Mouse (Mus musculus) ES-E14 (cell line): ENCODE measurements around the gene Shox2. TPM values are rescaled to one million over a fixed set of nuclear protein-coding genes. Genes with fewer than 3 reads are reported as not detected.

Source experiments
- DNase-seq: peaks from one replicate; pipeline ENCODE4 v3.0.0-alpha.2; 2013; ENCODE audit warnings: low read depth, low spot score
- H3K27ac ChIP-seq: 2 replicates; pipeline ENCODE4 v1.5.1; 2012; ENCODE audit warnings: low read depth, mild to moderate bottlenecking, low read length, moderate library complexity, mixed read lengths; ENCODE audit not compliant: poor library complexity, insufficient read depth, severe bottlenecking
- H3K36me3 ChIP-seq: 2 replicates; pipeline ENCODE4 v1.6.1; 2012; ENCODE audit warnings: mild to moderate bottlenecking, low read length, moderate library complexity, mixed read lengths; ENCODE audit not compliant: control insufficient read depth, poor library complexity, insufficient read depth, severe bottlenecking
- H3K4me1 ChIP-seq, 2 experiments: fragments of 150-350 bp in 1 of 2; sonication (generic) in 1 of 2; 2 replicates each; pipeline ENCODE4 v1.6.1; 2012; ENCODE audit warnings: low read length in 2 of 2, mild to moderate bottlenecking in 1 of 2, mixed read lengths in 1 of 2; ENCODE audit not compliant: control insufficient read depth in 2 of 2, insufficient read depth in 2 of 2, poor library complexity in 1 of 2
- H3K4me3 ChIP-seq, 2 experiments: fragments of 150-350 bp in 1 of 2; sonication (generic) in 1 of 2; 2 replicates each; pipeline ENCODE4 v1.5.1; 2012; ENCODE audit warnings: low read length in 2 of 2, low read depth in 1 of 2, mild to moderate bottlenecking in 1 of 2, mixed read lengths in 1 of 2; ENCODE audit not compliant: insufficient read depth in 1 of 2, poor library complexity in 1 of 2, severe bottlenecking in 1 of 2
- H3K9ac ChIP-seq: 2 replicates; pipeline ENCODE4 v1.6.1; 2012; ENCODE audit warnings: low read depth, mild to moderate bottlenecking, low read length, mixed read lengths; ENCODE audit not compliant: poor library complexity, insufficient read depth, severe bottlenecking
- H3K9me3 ChIP-seq: fragments of 150-350 bp; sonication (generic); 2 replicates; pipeline ENCODE4 v1.6.1; 2012; ENCODE audit warnings: low read depth, mild to moderate bottlenecking, low read length; ENCODE audit not compliant: control insufficient read depth, insufficient read depth
- CHD2 ChIP-seq: IDR thresholded peaks from 2 replicates; pipeline ENCODE4 v1.6.1; 2014; ENCODE audit warnings: mild to moderate bottlenecking, low read depth, low read length, inconsistent platforms
- HCFC1 ChIP-seq: IDR thresholded peaks from 2 replicates; pipeline ENCODE4 v1.6.1; 2012; ENCODE audit warnings: low read length, inconsistent platforms, borderline replicate concordance; ENCODE audit not compliant: insufficient read depth
- MAFK ChIP-seq: IDR thresholded peaks from 2 replicates; pipeline ENCODE4 v1.6.1; 2014; ENCODE audit warnings: mild to moderate bottlenecking, low read depth, low read length, inconsistent platforms; ENCODE audit not compliant: insufficient read depth
- ZC3H11A ChIP-seq: IDR thresholded peaks from 2 replicates; pipeline ENCODE4 v1.6.1; 2012; ENCODE audit warnings: low read depth, mild to moderate bottlenecking, inconsistent platforms, low read length, borderline replicate concordance
- ZNF384 ChIP-seq: IDR thresholded peaks from 2 replicates; pipeline ENCODE4 v1.6.1; 2012; ENCODE audit warnings: low read depth, low read length, inconsistent platforms
- in situ Hi-C, 2 experiments: fragments of 600-800 bp; cut with MboI; formaldehyde crosslinking; loops; one replicate each; pipeline ENCODE4 v1.15.1; 2025; ENCODE audit warnings: low sequenced_read_pairs in 2 of 2, inconsistent platforms in 1 of 2; ENCODE audit not compliant: unreplicated experiment in 2 of 2
- total RNA-seq: library from RNA; depleted of rRNA; stranded (reverse); fragments of 300-350 nt; gene quantifications from 2 replicates; pipeline ENCODE4 v1.2.3, GENCODE M21; 2012; rRNA removed

Shox2 gene
- total RNA-seq = 0.37 and 0.45 TPM in 2 replicates

GRCm38 (mm10) chr3:66981706-66982105, at the start of gene Shox2:
Gene Shox2 (minus strand): TSS chr3:66981771.
- peaks cover 0 to 5% of the 10 kb centered on the region in 2 experiments; a peak in 1 of 4 replicates for H3K4me1 ChIP-seq
- H3K4me3 ChIP-seq = peak within 1 kb of the TSS; percentile 49 to 63
- no peak for DNase-seq
- H3K9me3 ChIP-seq = no peaks in the 10 kb centered on the region
- in situ Hi-C loops = no loop called here
- no peak within 1 kb of the TSS for H3K9ac ChIP-seq
- H3K36me3 ChIP-seq = no peaks in the 10 kb centered on the region
- H3K27ac ChIP-seq = no peak within 1 kb of the TSS
- no peak for TF ChIP-seq CHD2
- no peak for TF ChIP-seq ZNF384
- TF ChIP-seq HCFC1 = no peak
- no peak for TF ChIP-seq ZC3H11A

GRCm38 (mm10) chr3:66996820-66997219, 15.2 kb upstream of the Shox2 start:
- Histone ChIP-seq H3K9ac (no peak overlapping the region), H3K4me1 (no peaks in the 10 kb centered on the region), H3K4me3 (no peak overlapping the region), H3K27ac (no peak overlapping the region), H3K36me3 (peaks cover 2% of the 10 kb centered on the region; the same call in 1 of the 2 replicates), H3K9me3 (no peaks in the 10 kb centered on the region)
- no peak for TF ChIP-seq MAFK
- TF ChIP-seq CHD2 = no peak
- DNase-seq = no peak
- in situ Hi-C loops = no loop called here

- H3K27ac ChIP-seq = no peak overlapping the region
- peak overlapping the region; percentile 90 for H3K9ac ChIP-seq
- in situ Hi-C loops = no loop called here
- H3K9me3 ChIP-seq = no peaks in the 10 kb centered on the region
- H3K4me1 ChIP-seq = no peaks in the 10 kb centered on the region
- no peaks in the 10 kb centered on the region for H3K36me3 ChIP-seq
- DNase-seq = no peak
- peak overlapping the region; percentile 82 to 93 for H3K4me3 ChIP-seq
- TF ChIP-seq CHD2 (no peak), ZC3H11A (no peak), HCFC1 (no peak), ZNF384 (no peak), MAFK (no peak)
Measured at GRCm38 (mm10) chr3:66986287-66986560, 4.7 kb upstream of the Shox2 start.

GRCm38 (mm10) chr3:66985539-66986286, 4.1 kb upstream of the Shox2 start:
- Histone ChIP-seq H3K27ac (no peak overlapping the region), H3K9ac (peak overlapping the region; percentile 90), H3K4me1 (0 out of 4 replicates have a peak, but pooled peaks cover 0 to 2% of the 10 kb centered on the region in 2 experiments), H3K4me3 (peak overlapping the region; percentile 82 to 93), H3K36me3 (no peaks in the 10 kb centered on the region), H3K9me3 (no peaks in the 10 kb centered on the region)
- DNase-seq = no peak
- in situ Hi-C loops = no loop called here
- TF ChIP-seq HCFC1 (peak; percentile 80), CHD2 (no peak)

- H3K4me3 ChIP-seq = no peak overlapping the region
- no peaks in the 10 kb centered on the region for H3K9me3 ChIP-seq
- no peak overlapping the region for H3K9ac ChIP-seq
- in situ Hi-C loops = no loop called here
- DNase-seq = no peak
- H3K4me1 ChIP-seq = peaks cover 0 to 5% of the 10 kb centered on the region in 2 experiments; a peak in 1 of 4 replicates
- H3K36me3 ChIP-seq = no peaks in the 10 kb centered on the region
- TF ChIP-seq ZC3H11A (no peak), MAFK (no peak), HCFC1 (no peak), ZNF384 (no peak)
- H3K27ac ChIP-seq = no peak overlapping the region
Measured at GRCm38 (mm10) chr3:66983481-66983880, 1.9 kb upstream of the Shox2 start.
